Mouse (Mus musculus) neural tube, embryonic 14.5 days (tissue): ENCODE measurements at regions not wholly inside any gene's neighbourhood (a gene's known extent, or its start where the extent isn't known, plus 50 kb on each side); places are given as distances from the start of the nearest gene placed in this dataset.

Source experiments
- ATAC-seq: fragments of 200-750 bp; cut with Nextera tagmentation; 2 replicates; pipeline ENCODE4 v1.8.0; 2017; ENCODE audit warnings: low read depth, mild to moderate bottlenecking, moderate TSS enrichment, moderate library complexity
- H3K27ac ChIP-seq: fragments of 300-500 bp; sonication (generic); 2 replicates; pipeline ENCODE4 v1.5.1; 2014; ENCODE audit warnings: low read depth, mild to moderate bottlenecking, control low read depth, low read length, moderate library complexity, mixed read lengths
- H3K27me3 ChIP-seq: fragments of 300-500 bp; sonication (generic); 2 replicates; pipeline ENCODE4 v1.6.1; 2014; ENCODE audit warnings: low read length; ENCODE audit not compliant: control insufficient read depth, insufficient read depth
- H3K36me3 ChIP-seq: fragments of 300-500 bp; sonication (generic); 2 replicates; pipeline ENCODE4 v1.6.1; 2014; ENCODE audit warnings: low read length, mixed read lengths; ENCODE audit not compliant: control insufficient read depth, insufficient read depth
- H3K4me1 ChIP-seq: fragments of 300-500 bp; sonication (generic); 2 replicates; pipeline ENCODE4 v1.6.1; 2014; ENCODE audit warnings: low read length; ENCODE audit not compliant: control insufficient read depth, insufficient read depth
- H3K4me2 ChIP-seq: fragments of 300-500 bp; sonication (generic); 2 replicates; pipeline ENCODE4 v1.6.1; 2014; ENCODE audit warnings: mild to moderate bottlenecking, low read depth, low read length, control low read depth
- H3K4me3 ChIP-seq: fragments of 300-500 bp; sonication (generic); 2 replicates; pipeline ENCODE4 v1.5.1; 2014; ENCODE audit warnings: low read depth, low read length, control low read depth, mixed read lengths
- H3K9ac ChIP-seq: fragments of 300-500 bp; sonication (generic); replicated peaks from 2 replicates; pipeline ENCODE4 v1.6.1; 2014; ENCODE audit warnings: low read depth, mild to moderate bottlenecking, control low read depth, low read length, mixed read lengths
- H3K9me3 ChIP-seq: fragments of 300-500 bp; sonication (generic); 2 replicates; pipeline ENCODE4 v1.6.1; 2016; ENCODE audit warnings: low read length; ENCODE audit not compliant: control insufficient read depth
- WGBS: fragments of 180-500 bp; shearing (Covaris S2); extraction: QIAGEN DNeasy Blood & Tissue Kit; methylation state at CpG from one replicate; pipeline ENCODE4 v1.1.7; 2014; 5-methylcytosine and 5-hydroxymethylcytosine counted together

DNA sequence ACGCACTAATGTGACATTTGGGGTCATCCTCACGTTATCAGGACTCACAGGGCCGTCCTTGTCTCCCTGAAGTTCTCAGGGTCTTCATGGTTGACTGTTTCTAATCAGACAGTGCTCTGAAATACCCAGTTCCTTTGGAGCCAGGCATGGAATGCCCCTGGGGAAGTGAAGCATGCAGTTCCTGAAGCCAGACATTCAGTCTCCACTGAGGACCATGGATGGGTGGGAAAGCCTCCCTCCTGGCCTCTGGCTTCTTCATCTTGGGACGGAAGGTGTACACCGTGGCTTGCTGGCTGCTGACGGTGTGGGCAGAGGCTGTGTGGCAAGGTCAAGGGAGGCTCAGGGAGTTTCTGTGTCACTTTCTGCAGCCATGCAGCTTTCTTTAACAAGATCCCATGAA lies 184.2 kb upstream of the Gm5148 start:
- ATAC-seq: no peak
- peaks cover 4% of the 10 kb centered on the region; the same call in 1 of the 2 replicates for H3K4me1 ChIP-seq
- no peak overlapping the region for H3K9ac ChIP-seq
- WGBS: 64% methylated on average over 6 of the region's 6 CpGs
- no peaks in the 10 kb centered on the region for H3K9me3 ChIP-seq
- H3K27me3 ChIP-seq: peaks cover 6% of the 10 kb centered on the region
- H3K27ac ChIP-seq: no peak overlapping the region
- H3K4me2 ChIP-seq: no peak overlapping the region
- H3K4me3 ChIP-seq: no peak overlapping the region
- no peaks in the 10 kb centered on the region for H3K36me3 ChIP-seq

DNA sequence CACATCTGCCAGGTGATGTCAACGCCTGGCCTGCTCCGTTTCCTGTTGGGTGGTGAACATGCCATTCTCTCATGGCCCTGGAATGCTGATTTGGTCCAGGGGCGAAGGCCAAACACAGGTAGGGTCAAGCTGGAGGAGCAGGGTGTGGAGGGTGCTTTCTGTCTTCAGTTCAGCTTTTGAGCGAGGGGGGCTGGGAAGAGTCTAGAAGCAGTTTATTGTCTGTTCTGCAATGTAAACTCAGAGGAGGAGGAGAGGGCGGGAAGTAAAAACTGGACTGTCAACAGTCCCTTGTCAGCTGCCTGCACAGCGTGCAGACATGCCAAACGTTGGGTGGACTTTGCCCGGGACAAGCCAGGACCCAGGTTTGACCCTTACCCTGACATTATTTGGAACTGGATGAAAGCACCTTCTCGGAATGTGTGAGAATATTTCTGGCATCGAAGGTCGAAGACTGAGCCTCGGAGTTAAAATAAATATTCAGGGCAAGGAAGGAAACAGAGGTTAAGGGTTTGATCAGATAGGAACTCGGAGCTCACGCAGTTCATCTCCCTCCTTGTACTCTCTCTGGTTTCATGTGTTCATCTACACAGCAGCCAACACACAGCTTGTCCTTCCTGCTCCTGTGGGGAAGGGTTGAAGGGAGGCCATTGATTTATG lies 183.3 kb upstream of the Gm5148 start:
- H3K27me3 ChIP-seq: peaks cover 7% of the 10 kb centered on the region
- WGBS: 30% methylated on average over 14 of the region's 14 CpGs
- H3K9ac ChIP-seq: no peak overlapping the region
- no peak overlapping the region for H3K4me2 ChIP-seq
- no peaks in the 10 kb centered on the region for H3K9me3 ChIP-seq
- peaks cover 4% of the 10 kb centered on the region; the same call in 1 of the 2 replicates for H3K4me1 ChIP-seq
- peak; percentile 48; the same call in 1 of the 2 replicates for ATAC-seq
- H3K36me3 ChIP-seq: no peaks in the 10 kb centered on the region
- no peak overlapping the region for H3K4me3 ChIP-seq
- no peak overlapping the region for H3K27ac ChIP-seq

- no peak overlapping the region for H3K9ac ChIP-seq
- H3K4me3 ChIP-seq: no peak overlapping the region
- H3K36me3 ChIP-seq: no peaks in the 10 kb centered on the region
- 10% methylated on average over 5 of the region's 5 CpGs for WGBS
- no peak overlapping the region for H3K4me2 ChIP-seq
- peak; percentile 87; the same call in 1 of the 2 replicates for ATAC-seq
- H3K4me1 ChIP-seq: peaks cover 4% of the 10 kb centered on the region; the same call in 1 of the 2 replicates
- no peaks in the 10 kb centered on the region for H3K9me3 ChIP-seq
- peaks cover 5% of the 10 kb centered on the region; the same call in 1 of the 2 replicates for H3K27me3 ChIP-seq
- no peak overlapping the region for H3K27ac ChIP-seq
These were observed 182.5 kb upstream of the Gm5148 start for GRCm38 (mm10) chr3:37906806-37907251.

GRCm38 (mm10) chr3:37904188-37904587 lies 179.9 kb upstream of the Gm5148 start:
- H3K4me1 ChIP-seq: peaks cover 4% of the 10 kb centered on the region; the same call in 1 of the 2 replicates
- WGBS: 90% methylated on average over 3 of the region's 3 CpGs
- H3K4me3 ChIP-seq: no peak overlapping the region
- no peaks in the 10 kb centered on the region for H3K9me3 ChIP-seq
- ATAC-seq: no peak
- no peak overlapping the region for H3K4me2 ChIP-seq
- peaks cover 5% of the 10 kb centered on the region; the same call in 1 of the 2 replicates for H3K27me3 ChIP-seq
- H3K27ac ChIP-seq: no peak overlapping the region
- no peak overlapping the region for H3K9ac ChIP-seq
- no peaks in the 10 kb centered on the region for H3K36me3 ChIP-seq

- H3K4me3 ChIP-seq: no peak overlapping the region
- H3K36me3 ChIP-seq: no peaks in the 10 kb centered on the region
- no peak for ATAC-seq
- peaks cover 5% of the 10 kb centered on the region; the same call in 1 of the 2 replicates for H3K27me3 ChIP-seq
- H3K27ac ChIP-seq: no peak overlapping the region
- no peak overlapping the region for H3K9ac ChIP-seq
- peaks cover 4% of the 10 kb centered on the region; the same call in 1 of the 2 replicates for H3K4me1 ChIP-seq
- WGBS: 87% methylated on average over 3 of the region's 3 CpGs
- H3K9me3 ChIP-seq: no peaks in the 10 kb centered on the region
- no peak overlapping the region for H3K4me2 ChIP-seq
These were observed 179.2 kb upstream of the Gm5148 start for GRCm38 (mm10) chr3:37903482-37903881.

GRCm38 (mm10) chr3:37903021-37903420 lies 178.7 kb upstream of the Gm5148 start:
- 95% methylated on average over 4 of the region's 4 CpGs for WGBS
- Histone ChIP-seq H3K9me3 (no peaks in the 10 kb centered on the region), H3K4me1 (peaks cover 4% of the 10 kb centered on the region; the same call in 1 of the 2 replicates), H3K27ac (no peak overlapping the region), H3K4me3 (no peak overlapping the region), H3K4me2 (no peak overlapping the region), H3K27me3 (peaks cover 5% of the 10 kb centered on the region; the same call in 1 of the 2 replicates), H3K9ac (no peak overlapping the region), H3K36me3 (no peaks in the 10 kb centered on the region)
- ATAC-seq: no peak

DNA sequence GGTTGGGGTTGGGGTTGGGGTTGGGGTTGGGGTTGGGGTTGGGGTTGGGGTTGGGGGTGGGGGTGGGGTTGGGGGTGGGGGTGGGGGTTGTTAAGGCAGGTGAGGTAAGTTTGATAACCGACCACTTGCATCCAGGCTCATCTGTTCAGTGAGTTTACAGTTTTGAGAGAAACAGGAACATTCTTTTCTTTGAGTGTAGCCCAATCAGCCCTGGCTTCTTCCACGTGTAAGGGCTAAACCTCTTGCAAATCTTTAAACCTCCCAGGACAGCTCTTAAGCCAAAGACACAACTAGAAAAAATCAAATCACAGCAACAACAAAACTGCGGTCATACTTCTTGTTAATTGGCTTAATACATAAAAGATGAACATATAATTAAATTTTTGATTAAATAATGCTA lies 173.1 kb upstream of the Gm5148 start:
- Histone ChIP-seq H3K4me2 (no peak overlapping the region), H3K4me3 (no peak overlapping the region), H3K9ac (no peak overlapping the region), H3K9me3 (peaks cover 2% of the 10 kb centered on the region; the same call in 1 of the 2 replicates), H3K27me3 (no peaks in the 10 kb centered on the region), H3K36me3 (no peaks in the 10 kb centered on the region), H3K27ac (no peak overlapping the region), H3K4me1 (no peaks in the 10 kb centered on the region)
- 16% methylated on average over 3 of the region's 3 CpGs for WGBS
- peak; percentile 54; the same call in 1 of the 2 replicates for ATAC-seq

DNA sequence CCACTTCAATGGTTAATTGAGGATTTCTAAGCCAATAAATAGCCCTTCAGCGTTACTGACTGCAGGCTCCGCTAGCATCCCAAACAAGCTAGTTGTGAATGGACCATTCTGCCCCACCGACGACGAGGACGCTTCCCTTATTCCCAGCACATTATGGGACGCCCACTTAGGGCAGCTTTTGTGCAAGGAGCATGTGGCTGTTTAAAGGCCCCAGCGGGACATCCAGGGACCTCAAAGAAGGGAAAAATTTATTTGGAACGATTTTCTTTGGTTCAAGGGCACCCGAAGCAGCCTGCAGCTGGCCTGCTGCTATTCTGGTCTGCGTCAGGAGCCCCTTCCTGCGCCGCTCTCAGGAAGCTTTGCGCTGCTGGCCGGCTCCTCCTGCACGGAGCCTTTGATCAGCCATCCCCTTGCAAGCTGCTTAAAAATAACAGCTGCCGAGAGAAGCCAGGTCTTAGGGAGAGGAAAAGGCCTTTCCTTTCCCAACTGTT lies 172.6 kb upstream of the Gm5148 start:
- peak overlapping the region; percentile 53 for H3K4me2 ChIP-seq
- no peak overlapping the region for H3K27ac ChIP-seq
- H3K4me3 ChIP-seq: 0 out of 2 replicates have a peak overlapping the region, but pooled peaks have one; percentile 12
- no peaks in the 10 kb centered on the region for H3K36me3 ChIP-seq
- WGBS: 3% methylated on average over 17 of the region's 17 CpGs
- peak; percentile 86 for ATAC-seq
- H3K9me3 ChIP-seq: peaks cover 3% of the 10 kb centered on the region; the same call in 1 of the 2 replicates
- no peak overlapping the region for H3K9ac ChIP-seq
- no peaks in the 10 kb centered on the region for H3K27me3 ChIP-seq
- no peaks in the 10 kb centered on the region for H3K4me1 ChIP-seq

GRCm38 (mm10) chr3:37894599-37894998 lies 170.3 kb upstream of the Gm5148 start:
- Histone ChIP-seq H3K9ac (no peak overlapping the region), H3K27ac (no peak overlapping the region), H3K4me1 (no peaks in the 10 kb centered on the region), H3K36me3 (no peaks in the 10 kb centered on the region), H3K4me3 (no peak overlapping the region), H3K4me2 (no peak overlapping the region), H3K9me3 (peaks cover 3% of the 10 kb centered on the region; the same call in 1 of the 2 replicates), H3K27me3 (no peaks in the 10 kb centered on the region)
- ATAC-seq: no peak
- 96% methylated on average over 2 of the region's 2 CpGs for WGBS
